Mouse (Mus musculus): ENCODE data around the gene Mtfr1l. TPM values are rescaled to one million over a fixed set of nuclear protein-coding genes. Genes with fewer than 3 reads are reported as not detected.

Gene Mtfr1l
- total and polyA plus RNA-seq, 2 experiments from 2014 or later = 159 to 207 TPM

DNA sequence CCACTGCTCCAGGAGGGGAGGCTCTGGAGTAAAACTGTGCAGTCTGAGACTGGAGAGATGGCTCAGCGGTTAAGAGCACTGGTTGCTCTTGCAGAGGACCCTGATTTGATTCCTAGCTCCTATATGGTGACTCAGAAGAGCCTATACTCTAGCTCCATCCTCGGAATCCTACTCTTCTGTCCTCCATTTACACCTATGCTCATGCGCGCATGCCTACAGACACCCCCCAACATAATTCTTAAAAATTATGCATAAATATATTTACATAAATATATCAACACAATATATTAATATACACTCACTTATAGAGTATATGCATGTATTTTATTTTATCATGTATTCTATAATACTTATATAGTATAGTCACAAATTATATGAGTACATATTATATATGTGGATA, 24.8 kb downstream of the Mtfr1l start:
- no peaks in the 10 kb centered on the region for H3K27me3 ChIP-seq (ENCODE audit: control insufficient read depth, insufficient read depth, low read length)
- H3K36me3 ChIP-seq (replicated peaks; ENCODE audit: control insufficient read depth, insufficient read depth, low read length) = peaks cover 11% of the 10 kb centered on the region; the same call in 1 of the 2 replicates
- peak overlapping the region; percentile 85 for H3K4me2 ChIP-seq (ENCODE audit: low read depth, low read length)
- 79% methylated on average over 4 of the region's 4 CpGs for WGBS
- TF ChIP-seq CTCF (IDR thresholded peaks at IDR 0.05; ENCODE audit: low read depth) = no peak
- TF ChIP-seq EP300 (IDR thresholded peaks at IDR 0.05; ENCODE audit: low read depth) = no peak
- H3K9me3 ChIP-seq (replicated peaks; ENCODE audit: control insufficient read depth, low read length) = no peaks in the 10 kb centered on the region
- no peak overlapping the region for H3K9ac ChIP-seq (replicated peaks; ENCODE audit: low read depth, low read length)
- H3K4me3 ChIP-seq (ENCODE audit: low read depth, low read length) = peak overlapping the region; percentile 56; the same call in 1 of the 2 replicates
- DNase-seq (ENCODE audit: low spot score) (no peak), ATAC-seq (ENCODE audit: insufficient read depth, low read depth) (no peak)
- 0 out of 2 replicates have a peak, but pooled peaks cover 9% of the 10 kb centered on the region for H3K4me1 ChIP-seq (ENCODE audit: control insufficient read depth, insufficient read depth)
- H3K27ac ChIP-seq (ENCODE audit: low read depth) = no peak overlapping the region

DNA sequence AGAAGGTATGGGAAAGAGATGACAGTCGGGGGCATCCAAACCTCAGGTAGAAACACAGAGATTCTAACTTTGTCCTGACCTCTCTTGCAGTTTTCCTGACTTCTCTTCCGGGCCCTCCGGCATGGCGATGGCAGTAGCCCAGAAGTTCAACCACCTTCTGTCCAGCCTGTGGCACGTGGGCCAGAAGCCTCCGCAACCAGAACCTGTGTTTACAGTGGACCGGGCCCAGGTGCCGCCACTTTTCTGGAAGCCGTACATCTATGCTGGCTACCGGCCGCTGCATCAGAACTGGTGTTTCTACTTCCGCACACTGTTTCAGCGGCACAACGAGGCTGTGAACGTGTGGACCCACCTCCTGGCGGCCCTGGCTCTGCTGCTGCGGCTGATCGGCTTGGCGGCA, 28.5 kb downstream of the Mtfr1l start:
- peaks cover 11% of the 10 kb centered on the region; the same call in 1 of the 2 replicates for H3K36me3 ChIP-seq (replicated peaks; ENCODE audit: control insufficient read depth, insufficient read depth, low read length)
- 0 out of 2 replicates have a peak, but pooled peaks cover 8% of the 10 kb centered on the region for H3K4me1 ChIP-seq (ENCODE audit: control insufficient read depth, insufficient read depth)
- TF ChIP-seq CTCF (IDR thresholded peaks at IDR 0.05; ENCODE audit: low read depth) (no peak), EP300 (IDR thresholded peaks at IDR 0.05; ENCODE audit: low read depth) (no peak)
- H3K4me3 ChIP-seq (ENCODE audit: low read depth, low read length) = no peak overlapping the region
- H3K9ac ChIP-seq (replicated peaks; ENCODE audit: low read depth, low read length) = no peak overlapping the region
- ATAC-seq (ENCODE audit: insufficient read depth, low read depth) = no peak
- no peaks in the 10 kb centered on the region; the same call in 1 of the 2 replicates for H3K9me3 ChIP-seq (replicated peaks; ENCODE audit: control insufficient read depth, low read length)
- no peak for DNase-seq (ENCODE audit: low spot score)
- H3K27me3 ChIP-seq (ENCODE audit: control insufficient read depth, insufficient read depth, low read length) = no peaks in the 10 kb centered on the region
- no peak overlapping the region for H3K4me2 ChIP-seq (ENCODE audit: low read depth, low read length)
- WGBS = 83% methylated on average over 19 of the region's 19 CpGs
- H3K27ac ChIP-seq (ENCODE audit: low read depth) = no peak overlapping the region

DNA sequence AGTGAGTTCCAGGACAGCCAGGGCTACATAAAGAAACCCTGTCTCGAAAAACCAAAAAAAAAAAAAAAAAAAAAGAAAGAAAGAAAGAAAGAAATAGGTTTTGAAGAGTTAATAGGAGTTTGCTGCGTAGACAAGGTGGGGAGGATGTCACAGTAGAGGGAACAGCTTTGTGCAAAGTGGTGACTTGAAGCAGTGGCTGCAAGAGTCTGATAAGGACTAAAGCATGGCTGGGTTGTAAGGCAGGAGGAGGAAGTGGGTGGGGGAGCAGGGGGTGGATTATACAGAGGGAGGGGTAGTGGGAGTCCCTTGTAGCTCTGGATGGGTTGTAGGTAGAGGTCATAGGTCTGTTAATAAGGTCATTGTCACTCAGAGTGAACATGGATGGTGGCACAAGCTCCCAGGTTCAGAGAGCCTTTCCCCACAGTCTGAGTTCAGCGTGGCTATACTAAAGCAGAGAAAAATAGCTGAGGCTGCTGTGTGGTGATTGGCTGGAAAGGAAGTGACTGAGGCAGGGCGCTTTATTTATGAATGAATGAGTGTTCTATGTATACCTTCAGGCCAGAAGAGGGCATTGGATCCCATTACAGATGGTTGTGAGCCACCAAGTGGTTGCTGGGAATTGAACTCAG, 29.1 kb downstream of the Mtfr1l start:
- 65% methylated on average over 3 of the region's 4 CpGs for WGBS
- no peak for ATAC-seq (ENCODE audit: insufficient read depth, low read depth)
- Histone ChIP-seq H3K4me2 (ENCODE audit: low read depth, low read length) (no peak overlapping the region), H3K4me1 (ENCODE audit: control insufficient read depth, insufficient read depth) (0 out of 2 replicates have a peak, but pooled peaks cover 1% of the 10 kb centered on the region), H3K36me3 (replicated peaks; ENCODE audit: control insufficient read depth, insufficient read depth, low read length) (peaks cover 11% of the 10 kb centered on the region; the same call in 1 of the 2 replicates), H3K4me3 (ENCODE audit: low read depth, low read length) (no peak overlapping the region), H3K27ac (ENCODE audit: low read depth) (no peak overlapping the region), H3K9me3 (replicated peaks; ENCODE audit: control insufficient read depth, low read length) (no peaks in the 10 kb centered on the region; the same call in 1 of the 2 replicates), H3K9ac (replicated peaks; ENCODE audit: low read depth, low read length) (no peak overlapping the region), H3K27me3 (ENCODE audit: control insufficient read depth, insufficient read depth, low read length) (no peaks in the 10 kb centered on the region)
- TF ChIP-seq EP300 (IDR thresholded peaks at IDR 0.05; ENCODE audit: low read depth) = no peak
- no peak for TF ChIP-seq CTCF (IDR thresholded peaks at IDR 0.05; ENCODE audit: low read depth)
- no peak for DNase-seq (ENCODE audit: low spot score)

DNA sequence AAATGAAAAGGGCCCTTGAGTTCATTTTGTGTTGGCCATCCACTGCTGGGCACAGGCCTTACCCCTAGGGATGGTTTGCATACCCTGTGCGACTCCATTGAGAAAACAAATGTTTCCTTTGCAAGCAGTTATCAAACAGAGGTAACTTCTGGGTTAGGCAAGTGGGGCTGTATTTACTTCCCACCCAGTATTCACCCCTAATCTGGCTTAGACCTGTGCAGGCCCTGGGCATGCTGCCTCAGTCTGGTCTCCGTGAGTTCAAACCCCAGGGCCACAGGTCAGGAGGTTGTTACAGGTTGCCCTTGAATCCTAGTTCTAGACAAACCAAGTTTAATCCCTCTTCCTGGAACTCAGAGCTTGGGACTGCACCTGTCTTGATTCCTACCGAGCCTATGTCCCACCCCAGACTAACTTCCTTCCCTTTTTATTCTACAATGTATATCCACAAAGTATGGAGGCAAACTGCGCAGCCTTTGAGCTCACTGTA, 29.8 kb downstream of the Mtfr1l start:
- Histone ChIP-seq H3K9me3 (replicated peaks; ENCODE audit: control insufficient read depth, low read length) (no peaks in the 10 kb centered on the region; the same call in 1 of the 2 replicates), H3K4me3 (ENCODE audit: low read depth, low read length) (no peak overlapping the region), H3K4me1 (ENCODE audit: control insufficient read depth, insufficient read depth) (no peaks in the 10 kb centered on the region), H3K27me3 (ENCODE audit: control insufficient read depth, insufficient read depth, low read length) (no peaks in the 10 kb centered on the region), H3K27ac (ENCODE audit: low read depth) (no peak overlapping the region), H3K9ac (replicated peaks; ENCODE audit: low read depth, low read length) (no peak overlapping the region), H3K4me2 (ENCODE audit: low read depth, low read length) (no peak overlapping the region), H3K36me3 (replicated peaks; ENCODE audit: control insufficient read depth, insufficient read depth, low read length) (peaks cover 11% of the 10 kb centered on the region; the same call in 1 of the 2 replicates)
- ATAC-seq (ENCODE audit: insufficient read depth, low read depth) (no peak), DNase-seq (ENCODE audit: low spot score) (no peak)
- WGBS = 89% methylated on average over 4 of the region's 4 CpGs
- TF ChIP-seq EP300 (IDR thresholded peaks at IDR 0.05; ENCODE audit: low read depth) = no peak
- no peak for TF ChIP-seq CTCF (IDR thresholded peaks at IDR 0.05; ENCODE audit: low read depth)

DNA sequence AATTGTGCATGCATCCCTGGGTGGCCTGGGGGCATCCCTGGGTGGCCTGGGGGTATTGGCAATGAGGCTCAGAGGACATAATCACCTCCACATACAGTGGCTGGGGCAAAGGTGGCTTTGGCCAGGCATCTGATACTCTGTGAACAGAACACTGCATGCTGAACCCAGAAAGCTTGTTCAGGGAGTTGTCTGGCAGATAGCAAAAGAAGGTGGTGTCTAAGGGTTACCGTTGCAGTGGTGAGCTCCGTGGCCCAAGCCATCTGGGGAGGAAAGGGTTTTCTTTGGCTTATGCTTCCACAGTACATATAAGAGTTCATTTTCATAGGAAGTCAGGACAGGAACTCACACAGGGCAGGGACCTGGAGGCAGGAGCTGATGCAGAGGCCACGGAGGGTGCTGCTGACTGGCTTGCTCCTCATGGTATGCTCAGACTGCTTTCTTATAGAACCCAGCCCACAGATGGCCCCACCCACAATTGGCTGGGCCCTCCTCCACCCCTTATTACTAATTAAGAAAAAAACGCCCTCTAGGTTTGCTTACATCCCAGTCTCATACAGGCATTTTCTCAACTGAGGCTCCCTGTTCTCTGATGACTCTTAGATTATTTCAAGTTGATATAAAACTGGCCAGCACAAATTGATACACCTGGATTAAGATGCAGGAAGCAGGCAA, 31.4 kb downstream of the Mtfr1l start:
- H3K4me2 ChIP-seq (ENCODE audit: low read depth, low read length) = no peak overlapping the region
- no peak for TF ChIP-seq EP300 (IDR thresholded peaks at IDR 0.05; ENCODE audit: low read depth)
- no peak for TF ChIP-seq CTCF (IDR thresholded peaks at IDR 0.05; ENCODE audit: low read depth)

More for the DNA sequence above, 31.4 kb downstream of the Mtfr1l start:
- ATAC-seq (ENCODE audit: insufficient read depth, low read depth) = no peak
- no peak overlapping the region for H3K9ac ChIP-seq (replicated peaks; ENCODE audit: low read depth, low read length)
- no peak for DNase-seq (ENCODE audit: low spot score)
- peaks cover 11% of the 10 kb centered on the region; the same call in 1 of the 2 replicates for H3K36me3 ChIP-seq (replicated peaks; ENCODE audit: control insufficient read depth, insufficient read depth, low read length)
- no peaks in the 10 kb centered on the region for H3K4me1 ChIP-seq (ENCODE audit: control insufficient read depth, insufficient read depth)
- H3K9me3 ChIP-seq (replicated peaks; ENCODE audit: control insufficient read depth, low read length) = no peaks in the 10 kb centered on the region; the same call in 1 of the 2 replicates
- H3K4me3 ChIP-seq (ENCODE audit: low read depth, low read length) = no peak overlapping the region
- H3K27ac ChIP-seq (ENCODE audit: low read depth) = no peak overlapping the region
- 67% methylated on average over 4 of the region's 4 CpGs for WGBS
- no peaks in the 10 kb centered on the region for H3K27me3 ChIP-seq (ENCODE audit: control insufficient read depth, insufficient read depth, low read length)

Measured in heart, postnatal 0 days (tissue).